Comparison of ENCODE assay signal across 8 mouse cellular contexts in genomic region chr3:96558159-96558558, GRCm38 (mm10). TPM values are rescaled to one million over a fixed set of nuclear protein-coding genes. Genes with fewer than 3 reads are reported as not detected.
A peak's percentile ranks its signal among the peaks of the same experiment; 100 is the strongest.
DNase-seq lines count a peak whose midpoint lies in the region; ATAC-seq and TF ChIP-seq lines count a peak whose summit lies in the region.

No protein-coding gene starts in this region.

- peak overlapping the region; percentile 51 for H3K4me3 ChIP-seq in left cerebral cortex, adult 2 months
- peak overlapping the region; percentile 72 for H3K4me3 ChIP-seq in embryonic facial prominence, embryonic 11.5 days (ENCODE audit: low read depth, low read length)
- peak overlapping the region; percentile 53 for H3K4me3 ChIP-seq in hindbrain, embryonic 15.5 days
- H3K4me3 ChIP-seq in liver, embryonic 14.5 days (ENCODE audit: insufficient read depth in 1 of 2, low read depth in 2 of 2, low read length in 2 of 2) = peak overlapping the region; percentile 89 to 99
- H3K4me3 ChIP-seq in stomach, embryonic 15.5 days (replicated peaks) = peak overlapping the region; percentile 65

- no peaks in the 10 kb centered on the region for H3K27me3 ChIP-seq in embryonic facial prominence, embryonic 11.5 days (ENCODE audit: control insufficient read depth, insufficient read depth, low read length)
- H3K27me3 ChIP-seq in hindbrain, embryonic 15.5 days = no peaks in the 10 kb centered on the region
- no peaks in the 10 kb centered on the region for H3K27me3 ChIP-seq in liver, embryonic 14.5 days (ENCODE audit: control insufficient read depth, insufficient read depth, low read length)
- no peaks in the 10 kb centered on the region for H3K27me3 ChIP-seq in stomach, embryonic 15.5 days (replicated peaks)

- intact Hi-C loops in left cerebral cortex, adult 2 months (cut with DNase I) = no loop called here
- intact Hi-C loops in left cerebral cortex, postnatal 10 days (cut with DNase I) = no loop called here

- peak overlapping the region; percentile 77 for H3K27ac ChIP-seq in left cerebral cortex, adult 2 months
- peak overlapping the region; percentile 53 for H3K27ac ChIP-seq in embryonic facial prominence, embryonic 11.5 days (replicated peaks; ENCODE audit: low read depth, low read length)
- H3K27ac ChIP-seq in hindbrain, embryonic 15.5 days (replicated peaks) = peak overlapping the region; percentile 60
- H3K27ac ChIP-seq in liver, embryonic 14.5 days = peak overlapping the region; percentile 90
- H3K27ac ChIP-seq in stomach, embryonic 15.5 days = peak overlapping the region; percentile 96

- H3K9ac ChIP-seq in embryonic facial prominence, embryonic 11.5 days (replicated peaks; ENCODE audit: low read length) = peak overlapping the region; percentile 82
- peak overlapping the region; percentile 41 for H3K9ac ChIP-seq in hindbrain, embryonic 15.5 days
- peak overlapping the region; percentile 97 for H3K9ac ChIP-seq in liver, embryonic 14.5 days (replicated peaks)
- H3K9ac ChIP-seq in stomach, embryonic 15.5 days = peak overlapping the region; percentile 77

- peaks cover 3% of the 10 kb centered on the region for H3K4me1 ChIP-seq in embryonic facial prominence, embryonic 11.5 days (ENCODE audit: control insufficient read depth, insufficient read depth, low read length)
- H3K4me1 ChIP-seq in hindbrain, embryonic 15.5 days (replicated peaks) = peaks cover 60% of the 10 kb centered on the region
- peaks cover 10 to 15% of the 10 kb centered on the region in 2 experiments for H3K4me1 ChIP-seq in liver, embryonic 14.5 days (replicated peaks; ENCODE audit: control insufficient read depth in 2 of 2, insufficient read depth in 2 of 2, low read length in 1 of 2)
- H3K4me1 ChIP-seq in stomach, embryonic 15.5 days = peaks cover 53% of the 10 kb centered on the region

- DNase-seq in left cerebral cortex, adult 2 months (ENCODE audit: extremely low spot score in 1 of 2, low spot score in 2 of 2) = no peak
- DNase-seq in left cerebral cortex, postnatal 10 days (ENCODE audit: extremely low spot score in 1 of 2, low spot score in 2 of 2) = no peak
- no peak for DNase-seq in embryonic facial prominence, embryonic 11.5 days (ENCODE audit: low spot score)
- DNase-seq in liver, embryonic 14.5 days (ENCODE audit: low read depth in 3 of 3, low spot score in 3 of 3) = no peak
- DNase-seq in left cerebral cortex, adult 9 months (ENCODE audit: low spot score in 2 of 2) = no peak

- H3K9me3 ChIP-seq in embryonic facial prominence, embryonic 11.5 days (replicated peaks; ENCODE audit: control insufficient read depth, low read length) = no peaks in the 10 kb centered on the region
- H3K9me3 ChIP-seq in hindbrain, embryonic 15.5 days = no peaks in the 10 kb centered on the region
- no peaks in the 10 kb centered on the region for H3K9me3 ChIP-seq in liver, embryonic 14.5 days (ENCODE audit: control insufficient read depth, low read length)
- H3K9me3 ChIP-seq in stomach, embryonic 15.5 days = no peaks in the 10 kb centered on the region

- under 1% methylated on average over 17 of the region's 17 CpGs for WGBS in embryonic facial prominence, embryonic 11.5 days
- under 1% methylated on average over 17 of the region's 17 CpGs for WGBS in hindbrain, embryonic 15.5 days
- under 1% methylated on average over 17 of the region's 17 CpGs for WGBS in liver, embryonic 14.5 days (ENCODE audit: insufficient replicate concordance)
- under 1% methylated on average over 17 of the region's 17 CpGs for WGBS in stomach, embryonic 15.5 days

- TF ChIP-seq CTCF in left cerebral cortex, adult 2 months (IDR thresholded peaks at IDR 0.05) = no peak
- TF ChIP-seq CTCF in liver, embryonic 14.5 days (IDR thresholded peaks at IDR 0.05; ENCODE audit: low read depth) = no peak

- TF ChIP-seq EP300 in liver, embryonic 14.5 days (IDR thresholded peaks at IDR 0.05; ENCODE audit: low read depth) = no peak

- H3K4me2 ChIP-seq in embryonic facial prominence, embryonic 11.5 days (ENCODE audit: low read depth, low read length) = peak overlapping the region; percentile 58
- peak overlapping the region; percentile 90 for H3K4me2 ChIP-seq in hindbrain, embryonic 15.5 days
- H3K4me2 ChIP-seq in liver, embryonic 14.5 days (ENCODE audit: low read depth) = peak overlapping the region; percentile 99
- H3K4me2 ChIP-seq in stomach, embryonic 15.5 days = peak overlapping the region; percentile 60

- no peak for ATAC-seq in embryonic facial prominence, embryonic 11.5 days (replicated peaks; ENCODE audit: insufficient number of reproducible peaks, low FRiP score, low TSS enrichment, low read depth)
- ATAC-seq in hindbrain, embryonic 15.5 days (ENCODE audit: low FRiP score, low read depth) = no peak
- ATAC-seq in liver, embryonic 14.5 days (ENCODE audit: insufficient read depth) = peak; percentile 24; the same call in 1 of the 2 replicates
- no peak for ATAC-seq in stomach, embryonic 15.5 days (ENCODE audit: insufficient read depth, low FRiP score, low read depth)
- ATAC-seq in monocyte, adult 5-6 weeks (replicated peaks; ENCODE audit: insufficient number of reproducible peaks, low FRiP score, low TSS enrichment, poor library complexity, severe bottlenecking) = no peak

- no peaks in the 10 kb centered on the region; the same call in 1 of the 2 replicates for H3K36me3 ChIP-seq in embryonic facial prominence, embryonic 11.5 days (replicated peaks; ENCODE audit: control insufficient read depth, insufficient read depth, low read depth, low read length)
- H3K36me3 ChIP-seq in hindbrain, embryonic 15.5 days = peaks cover 12% of the 10 kb centered on the region; the same call in 1 of the 2 replicates
- peaks cover 15% of the 10 kb centered on the region for H3K36me3 ChIP-seq in liver, embryonic 14.5 days (replicated peaks; ENCODE audit: control insufficient read depth, insufficient read depth, low read depth)
- peaks cover 20% of the 10 kb centered on the region for H3K36me3 ChIP-seq in stomach, embryonic 15.5 days

RNA-seq across cellular contexts. Expression of gene Txnip, which starts 0.4 kb away (rescaled TPM):
- 10 to 100 TPM; 22.4 to 28.2 TPM for total RNA-seq in left cerebral cortex, adult 2 months (2021)
- total RNA-seq in left cerebral cortex, postnatal 10 days (2021) = 10 to 100 TPM; 40.3 to 45.4 TPM
- polyA plus RNA-seq in embryonic facial prominence, embryonic 11.5 days (2014; fragmentation: Nextera tagmentation; extraction: Ambion mirVana) = 62.3 and 63.6 TPM in 2 replicates
- polyA plus RNA-seq in hindbrain, embryonic 15.5 days (2015; fragmentation: Nextera tagmentation; extraction: Ambion mirVana) = 48.2 and 53.0 TPM in 2 replicates
- polyA plus RNA-seq in liver, embryonic 14.5 days (2012; rRNA removed) = 33.2 and 42.8 TPM in 2 replicates
- polyA plus RNA-seq in liver, embryonic 14.5 days (2014; fragmentation: Nextera tagmentation; extraction: Ambion mirVana) = 31.9 and 32.5 TPM in 2 replicates
- polyA plus RNA-seq in stomach, embryonic 15.5 days (2015; fragmentation: Nextera tagmentation; extraction: Ambion mirVana) = 140 and 159 TPM in 2 replicates
- 575 to 636 TPM (median 578 TPM) in 3 replicates for total RNA-seq in monocyte, adult 5-6 weeks (2017)

RNA-seq across cellular contexts. Expression of gene Gm16253, which starts 18.6 kb away (rescaled TPM):
- not detected for total RNA-seq in left cerebral cortex, adult 2 months (2021)
- total RNA-seq in left cerebral cortex, postnatal 10 days (2021) = not detected
- not detected in 2 replicates for polyA plus RNA-seq in embryonic facial prominence, embryonic 11.5 days (2014; fragmentation: Nextera tagmentation; extraction: Ambion mirVana)
- polyA plus RNA-seq in hindbrain, embryonic 15.5 days (2015; fragmentation: Nextera tagmentation; extraction: Ambion mirVana) = 1.8 and 2.2 TPM in 2 replicates
- polyA plus RNA-seq in liver, embryonic 14.5 days (2012; rRNA removed) = not detected in 2 replicates
- polyA plus RNA-seq in liver, embryonic 14.5 days (2014; fragmentation: Nextera tagmentation; extraction: Ambion mirVana) = not detected in 2 replicates
- polyA plus RNA-seq in stomach, embryonic 15.5 days (2015; fragmentation: Nextera tagmentation; extraction: Ambion mirVana) = 1.6 and 1.8 TPM in 2 replicates
- not detected in 3 replicates for total RNA-seq in monocyte, adult 5-6 weeks (2017)

RNA-seq across cellular contexts. Expression of gene Hfe2, which starts 33.2 kb away (rescaled TPM):
- total RNA-seq in left cerebral cortex, adult 2 months (2021) = 1 to 10 TPM; 1.7 to 1.8 TPM
- under 1 TPM; 0.39 to 0.57 TPM for total RNA-seq in left cerebral cortex, postnatal 10 days (2021)
- 1.2 and 1.5 TPM in 2 replicates for polyA plus RNA-seq in embryonic facial prominence, embryonic 11.5 days (2014; fragmentation: Nextera tagmentation; extraction: Ambion mirVana)
- polyA plus RNA-seq in hindbrain, embryonic 15.5 days (2015; fragmentation: Nextera tagmentation; extraction: Ambion mirVana) = 1.9 and 2.0 TPM in 2 replicates
- polyA plus RNA-seq in liver, embryonic 14.5 days (2012; rRNA removed) = 3.8 and 4.5 TPM in 2 replicates
- 4.3 and 4.4 TPM in 2 replicates for polyA plus RNA-seq in liver, embryonic 14.5 days (2014; fragmentation: Nextera tagmentation; extraction: Ambion mirVana)
- polyA plus RNA-seq in stomach, embryonic 15.5 days (2015; fragmentation: Nextera tagmentation; extraction: Ambion mirVana) = 0.72 and 0.78 TPM in 2 replicates
- total RNA-seq in monocyte, adult 5-6 weeks (2017) = 0.64 TPM in 1 of 3 replicates, not detected in the others

RNA-seq across cellular contexts. Expression of gene Polr3gl, which starts 35.8 kb away (rescaled TPM):
- 10 to 100 TPM; 26.6 to 28.1 TPM for total RNA-seq in left cerebral cortex, adult 2 months (2021)
- 10 to 100 TPM; 26.3 to 29.3 TPM for total RNA-seq in left cerebral cortex, postnatal 10 days (2021)
- polyA plus RNA-seq in embryonic facial prominence, embryonic 11.5 days (2014; fragmentation: Nextera tagmentation; extraction: Ambion mirVana) = 13.2 and 14.2 TPM in 2 replicates
- 36.8 and 38.8 TPM in 2 replicates for polyA plus RNA-seq in hindbrain, embryonic 15.5 days (2015; fragmentation: Nextera tagmentation; extraction: Ambion mirVana)
- polyA plus RNA-seq in liver, embryonic 14.5 days (2012; rRNA removed) = 6.2 and 11.8 TPM in 2 replicates
- polyA plus RNA-seq in liver, embryonic 14.5 days (2014; fragmentation: Nextera tagmentation; extraction: Ambion mirVana) = 3.0 and 3.3 TPM in 2 replicates
- polyA plus RNA-seq in stomach, embryonic 15.5 days (2015; fragmentation: Nextera tagmentation; extraction: Ambion mirVana) = 35.3 and 37.3 TPM in 2 replicates
- 75.3 to 86.8 TPM (median 84.0 TPM) in 3 replicates for total RNA-seq in monocyte, adult 5-6 weeks (2017)

RNA-seq across cellular contexts. Expression of gene Ankrd34a, which starts 38.3 kb away (rescaled TPM):
- total RNA-seq in left cerebral cortex, adult 2 months (2021) = 10 to 100 TPM; 66.8 to 70.3 TPM
- total RNA-seq in left cerebral cortex, postnatal 10 days (2021) = 10 to 100 TPM; 56.6 to 57.0 TPM
- polyA plus RNA-seq in embryonic facial prominence, embryonic 11.5 days (2014; fragmentation: Nextera tagmentation; extraction: Ambion mirVana) = 0.90 and 1.1 TPM in 2 replicates
- polyA plus RNA-seq in hindbrain, embryonic 15.5 days (2015; fragmentation: Nextera tagmentation; extraction: Ambion mirVana) = 16.7 and 19.9 TPM in 2 replicates
- polyA plus RNA-seq in liver, embryonic 14.5 days (2012; rRNA removed) = 0.08 TPM in 2 replicates
- not detected in 2 replicates for polyA plus RNA-seq in liver, embryonic 14.5 days (2014; fragmentation: Nextera tagmentation; extraction: Ambion mirVana)
- polyA plus RNA-seq in stomach, embryonic 15.5 days (2015; fragmentation: Nextera tagmentation; extraction: Ambion mirVana) = 2.2 and 2.5 TPM in 2 replicates
- total RNA-seq in monocyte, adult 5-6 weeks (2017) = not detected in 3 replicates

Comparison
In these comparisons a context has a peak if more than half of its experiments do, and no peak if none do; other contexts are left out.
1. H3K9ac ChIP-seq: peak in every context shown above with its lines; median percentile 97 in liver, embryonic 14.5 days; 82 in embryonic facial prominence, embryonic 11.5 days; 77 in stomach, embryonic 15.5 days; 41 in hindbrain, embryonic 15.5 days.